Mouse (Mus musculus) left cerebral cortex, postnatal 4 days (tissue): ENCODE results near the gene Rnf182. TPM values are rescaled to one million over a fixed set of nuclear protein-coding genes. Genes with fewer than 3 reads are reported as not detected.

Source experiments
- DNase-seq: peaks from one replicate; pipeline ENCODE4 v3.0.0-alpha.2; 2022
- intact Hi-C: fragments of 180-260 bp; cut with DNase I; formaldehyde crosslinking; loops from one replicate; pipeline ENCODE4 v1.15.1; 2025
- total RNA-seq, 2 experiments: library from RNA; stranded (reverse); gene quantifications; 2 replicates each; pipeline ENCODE4 v1.2.3; 2021

Rnf182 gene
- total RNA-seq, 2 experiments from 2014 or later: 20.1 to 20.8 TPM

- intact Hi-C loops: no loop called here
- no peak for DNase-seq
These were observed 80.0 kb downstream of the Rnf182 start for GRCm38 (mm10) chr13:43695521-43695920.

GRCm38 (mm10) chr13:43696011-43696410, 80.5 kb downstream of the Rnf182 start:
- intact Hi-C loops: no loop called here
- no peak for DNase-seq

GRCm38 (mm10) chr13:43698506-43698905, 83.0 kb downstream of the Rnf182 start:
- DNase-seq: no peak
- intact Hi-C loops: no loop called here

GRCm38 (mm10) chr13:43703471-43703870, 88.0 kb downstream of the Rnf182 start:
- DNase-seq: peak; percentile 47
- intact Hi-C loops: no loop called here

- intact Hi-C loops: no loop called here
- no peak for DNase-seq
These were observed 89.1 kb downstream of the Rnf182 start for GRCm38 (mm10) chr13:43704533-43705116.

GRCm38 (mm10) chr13:43706387-43706786, 90.9 kb downstream of the Rnf182 start:
- no peak for DNase-seq
- intact Hi-C loops: no loop called here

- intact Hi-C loops: no loop called here
- DNase-seq: no peak
These were observed 94.0 kb downstream of the Rnf182 start for GRCm38 (mm10) chr13:43709529-43709928.

GRCm38 (mm10) chr13:43711708-43712314, 96.3 kb downstream of the Rnf182 start:
- peak; percentile 62 for DNase-seq
- intact Hi-C loops: no loop called here

- no peak for DNase-seq
- intact Hi-C loops: no loop called here
These were observed 99.2 kb downstream of the Rnf182 start for GRCm38 (mm10) chr13:43714741-43715140.

- intact Hi-C loops: no loop called here
- no peak for DNase-seq
These were observed 100.0 kb downstream of the Rnf182 start for GRCm38 (mm10) chr13:43715466-43715865.

GRCm38 (mm10) chr13:43716514-43717036, 101.1 kb downstream of the Rnf182 start:
- intact Hi-C loops: no loop called here
- no peak for DNase-seq

- no peak for DNase-seq
- intact Hi-C loops: no loop called here
These were observed 102.7 kb downstream of the Rnf182 start for GRCm38 (mm10) chr13:43718173-43718572.

- DNase-seq: no peak
- intact Hi-C loops: no loop called here
These were observed 105.0 kb downstream of the Rnf182 start for GRCm38 (mm10) chr13:43720496-43720895.

Other genes with a start within 250 kb of the Rnf182 start
- 100 to 1,000 TPM; 102 to 103 TPM for gene Nol7, start 217.3 kb upstream of the Rnf182 start, total RNA-seq
- 10 to 100 TPM; 64.7 to 66.3 TPM for gene Ranbp9, start 134.4 kb upstream of the Rnf182 start, total RNA-seq
- gene Mcur1, start 55.5 kb upstream of the Rnf182 start, total RNA-seq: 1 to 10 TPM; 7.0 to 7.9 TPM
- 1 to 10 TPM; 6.7 to 7.6 TPM for gene Cd83, start 169.1 kb downstream of the Rnf182 start, total RNA-seq